Mouse (Mus musculus) urinary bladder, postnatal 14 days (tissue): Measurements from ENCODE around the gene Tex101.
A peak's percentile ranks its signal among the peaks of the same experiment; 100 is the strongest.
"Not testable (repeated sequence)": the region's sequence is repeated elsewhere in the genome, so short reads cannot be mapped to it uniquely, and the experiment has no call there.

Experiments used
- DNase-seq: peaks from one replicate; pipeline ENCODE4 v3.0.0; 2021; ENCODE audit warnings: low spot score

Tex101 gene

GRCm38 (mm10) chr7:24636264-24636663 is 40.2 kb downstream of the Tex101 start, which contains the start of gene Lypd3:
Gene Lypd3 (plus strand): TSS chr7:24636550.
- DNase-seq = peak; percentile 58

- DNase-seq = peak; percentile 74
Measured at GRCm38 (mm10) chr7:24630116-24630880, 46.2 kb downstream of the Tex101 start.

- no peak for DNase-seq
Measured at GRCm38 (mm10) chr7:24629672-24630071, 46.8 kb downstream of the Tex101 start.

- DNase-seq = peak; percentile 91
Measured at GRCm38 (mm10) chr7:24628685-24629610, 47.5 kb downstream of the Tex101 start.

- DNase-seq = no peak
Measured at GRCm38 (mm10) chr7:24622967-24623366, 53.5 kb downstream of the Tex101 start.

- DNase-seq = no peak
Measured at GRCm38 (mm10) chr7:24621193-24621592, 55.3 kb downstream of the Tex101 start.

GRCm38 (mm10) chr7:24619671-24620397 is 56.6 kb downstream of the Tex101 start:
- DNase-seq = no peak

GRCm38 (mm10) chr7:24618374-24618773 is 58.1 kb downstream of the Tex101 start:
- DNase-seq = not testable (repeated sequence)
